Mouse (Mus musculus) limb, embryonic 13.5 days (tissue): ENCODE data around the gene Camta1. TPM values are rescaled to one million over a fixed set of nuclear protein-coding genes. Genes with fewer than 3 reads are reported as not detected.

Experiments used
- ATAC-seq: fragments of 200-750 bp; cut with Nextera tagmentation; 2 replicates; pipeline ENCODE4 v1.8.0; 2017; ENCODE audit warnings: low read depth, moderate number of reproducible peaks, moderate TSS enrichment; ENCODE audit not compliant: low FRiP score
- H3K27ac ChIP-seq: fragments of 300-500 bp; sonication (generic); 2 replicates; pipeline ENCODE4 v1.5.1; 2015; ENCODE audit warnings: inconsistent platforms, mild to moderate bottlenecking, moderate library complexity
- H3K27me3 ChIP-seq: fragments of 300-500 bp; sonication (generic); 2 replicates; pipeline ENCODE4 v1.6.1; 2015; ENCODE audit warnings: mild to moderate bottlenecking, inconsistent platforms
- H3K36me3 ChIP-seq: fragments of 300-500 bp; sonication (generic); 2 replicates; pipeline ENCODE4 v1.6.1; 2015; ENCODE audit warnings: inconsistent platforms, mild to moderate bottlenecking, moderate library complexity
- H3K4me1 ChIP-seq: fragments of 300-500 bp; sonication (generic); 2 replicates; pipeline ENCODE4 v1.6.1; 2015; ENCODE audit warnings: inconsistent platforms
- H3K4me2 ChIP-seq: fragments of 300-500 bp; sonication (generic); replicated peaks from 2 replicates; pipeline ENCODE4 v1.6.1; 2015; ENCODE audit warnings: inconsistent platforms, mild to moderate bottlenecking, moderate library complexity
- H3K4me3 ChIP-seq: fragments of 300-500 bp; sonication (generic); 2 replicates; pipeline ENCODE4 v1.5.1; 2015; ENCODE audit warnings: moderate library complexity, mild to moderate bottlenecking, inconsistent platforms
- H3K9ac ChIP-seq: fragments of 300-500 bp; sonication (generic); 2 replicates; pipeline ENCODE4 v1.6.1; 2015; ENCODE audit warnings: mild to moderate bottlenecking, inconsistent platforms
- H3K9me3 ChIP-seq: fragments of 300-500 bp; sonication (generic); 2 replicates; pipeline ENCODE4 v1.6.1; 2016; ENCODE audit warnings: inconsistent platforms
- WGBS: fragments of 180-500 bp; shearing (Covaris S2); methylation state at CpG from one replicate; pipeline ENCODE4 v1.1.7; 2015; 5-methylcytosine and 5-hydroxymethylcytosine counted together
- polyA plus RNA-seq: library from polyadenylated mRNA; unstranded; fragments of >200 nt; fragmentation: Nextera tagmentation; extraction: Ambion mirVana; gene quantifications from 2 replicates; pipeline ENCODE4 v1.2.1, GENCODE M21; 2015

The Camta1 gene
- polyA plus RNA-seq, 1 experiment from 2014 or later, result 93.5 TPM

DNA sequence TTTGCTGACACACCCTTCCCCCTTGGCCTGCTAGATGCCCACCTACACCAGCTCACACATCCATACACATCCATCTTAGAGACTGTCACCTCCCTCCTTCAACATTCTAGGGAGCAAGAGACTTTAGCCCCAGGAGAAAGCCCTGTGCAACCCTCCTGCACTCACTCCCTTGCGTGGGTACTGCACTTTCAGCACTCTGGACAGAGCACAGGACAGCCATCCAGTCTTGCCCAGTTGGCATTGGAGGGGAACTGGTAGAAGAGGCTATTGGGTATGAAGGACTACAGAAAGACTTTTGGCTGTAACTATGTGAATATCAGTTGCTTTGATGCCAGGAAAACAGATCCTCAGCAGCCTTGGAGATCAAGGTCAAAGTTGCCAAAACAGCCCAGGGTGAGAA lies 675.9 kb downstream of the Camta1 start:
- H3K4me2 ChIP-seq, result no peak overlapping the region
- peaks cover 4% of the 10 kb centered on the region for H3K4me1 ChIP-seq
- no peaks in the 10 kb centered on the region for H3K36me3 ChIP-seq
- 9% methylated on average over 1 of the region's 1 CpGs for WGBS
- H3K27me3 ChIP-seq, result no peaks in the 10 kb centered on the region
- H3K9ac ChIP-seq, result no peak overlapping the region
- H3K4me3 ChIP-seq, result no peak overlapping the region
- H3K27ac ChIP-seq, result no peak overlapping the region
- H3K9me3 ChIP-seq, result no peaks in the 10 kb centered on the region
- no peak for ATAC-seq

DNA sequence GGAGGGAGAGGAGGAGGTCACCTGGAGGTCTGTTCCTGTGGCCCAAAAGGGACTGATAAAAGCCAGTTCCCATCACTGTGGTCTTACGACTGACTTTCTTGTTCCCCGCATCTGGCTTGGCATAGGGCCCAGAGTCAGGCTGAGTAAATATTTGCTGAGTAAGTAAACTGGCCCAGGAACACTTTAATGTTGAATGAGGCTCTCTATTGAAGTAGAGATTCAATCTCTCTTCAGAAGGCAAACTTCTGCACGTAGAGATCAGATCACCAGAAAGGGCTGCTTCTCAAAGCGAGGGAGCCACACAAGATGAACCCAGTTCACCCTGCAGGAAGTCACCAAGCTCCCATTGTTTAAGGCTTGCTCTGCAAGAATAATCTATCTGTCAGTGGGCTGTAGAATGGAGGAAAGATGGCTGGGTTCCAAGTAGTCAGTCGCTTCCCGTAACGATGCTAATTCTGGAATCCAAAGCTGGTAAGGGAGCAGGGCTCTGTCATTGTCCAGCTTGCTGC lies 681.2 kb downstream of the Camta1 start:
- no peaks in the 10 kb centered on the region for H3K36me3 ChIP-seq
- H3K4me2 ChIP-seq, result 0 out of 2 replicates have a peak overlapping the region, but pooled peaks have one; percentile 7
- peaks cover 8% of the 10 kb centered on the region; the same call in 1 of the 2 replicates for H3K27me3 ChIP-seq
- WGBS, result 36% methylated on average over 7 of the region's 7 CpGs
- no peak overlapping the region for H3K4me3 ChIP-seq
- H3K9me3 ChIP-seq, result no peaks in the 10 kb centered on the region
- no peak overlapping the region for H3K27ac ChIP-seq
- no peak overlapping the region for H3K9ac ChIP-seq
- ATAC-seq, result no peak; the same call in 1 of the 2 replicates
- H3K4me1 ChIP-seq, result peaks cover 32% of the 10 kb centered on the region

DNA sequence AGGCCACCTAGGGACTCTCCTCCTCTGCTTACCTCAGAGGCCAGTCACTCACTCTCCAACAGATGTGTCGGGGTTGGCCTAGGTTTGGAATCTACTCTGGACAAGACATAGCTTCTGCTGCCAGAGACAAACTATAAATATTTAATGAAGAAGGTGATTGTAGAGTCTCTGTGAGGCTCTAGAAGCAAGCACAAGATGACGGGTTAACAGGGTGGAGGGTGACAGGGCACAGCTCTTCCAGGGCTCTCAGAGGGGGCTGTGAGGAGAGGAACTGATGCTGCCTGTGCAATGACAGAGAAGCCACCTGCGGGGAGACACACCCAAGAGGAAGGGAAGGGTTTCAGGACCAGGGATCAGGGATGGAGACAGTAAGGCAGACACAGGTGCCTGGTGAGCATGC lies 682.0 kb downstream of the Camta1 start:
- no peaks in the 10 kb centered on the region for H3K9me3 ChIP-seq
- no peak for ATAC-seq
- H3K4me2 ChIP-seq, result peak overlapping the region; percentile 28

GRCm38 (mm10) chr4:151178970-151179378 lies 682.7 kb downstream of the Camta1 start:
- Histone ChIP-seq H3K36me3 (no peaks in the 10 kb centered on the region), H3K4me1 (peaks cover 32% of the 10 kb centered on the region), H3K9me3 (no peaks in the 10 kb centered on the region), H3K27ac (no peak overlapping the region), H3K4me3 (no peak overlapping the region), H3K27me3 (peaks cover 8% of the 10 kb centered on the region; the same call in 1 of the 2 replicates), H3K9ac (no peak overlapping the region), H3K4me2 (no peak overlapping the region)
- 67% methylated on average over 8 of the region's 8 CpGs for whole genome bisulfite sequencing
- ATAC-seq, result no peak

More for the DNA sequence above, 682.0 kb downstream of the Camta1 start:
- Histone ChIP-seq H3K27me3 (peaks cover 8% of the 10 kb centered on the region; the same call in 1 of the 2 replicates), H3K4me3 (no peak overlapping the region), H3K36me3 (no peaks in the 10 kb centered on the region), H3K9ac (no peak overlapping the region), H3K4me1 (peaks cover 32% of the 10 kb centered on the region), H3K27ac (peak overlapping the region; percentile 28; the same call in 1 of the 2 replicates)
- WGBS, result 51% methylated on average over 3 of the region's 3 CpGs

GRCm38 (mm10) chr4:151172526-151172925 lies 689.1 kb downstream of the Camta1 start:
- H3K9ac ChIP-seq, result no peak overlapping the region
- H3K4me1 ChIP-seq, result peaks cover 26% of the 10 kb centered on the region
- WGBS, result 46% methylated on average over 8 of the region's 8 CpGs
- no peak overlapping the region for H3K4me2 ChIP-seq
- peaks cover 29% of the 10 kb centered on the region for H3K27me3 ChIP-seq
- no peak overlapping the region for H3K27ac ChIP-seq
- ATAC-seq, result no peak; the same call in 1 of the 2 replicates
- H3K4me3 ChIP-seq, result no peak overlapping the region
- no peaks in the 10 kb centered on the region for H3K36me3 ChIP-seq
- no peaks in the 10 kb centered on the region for H3K9me3 ChIP-seq

DNA sequence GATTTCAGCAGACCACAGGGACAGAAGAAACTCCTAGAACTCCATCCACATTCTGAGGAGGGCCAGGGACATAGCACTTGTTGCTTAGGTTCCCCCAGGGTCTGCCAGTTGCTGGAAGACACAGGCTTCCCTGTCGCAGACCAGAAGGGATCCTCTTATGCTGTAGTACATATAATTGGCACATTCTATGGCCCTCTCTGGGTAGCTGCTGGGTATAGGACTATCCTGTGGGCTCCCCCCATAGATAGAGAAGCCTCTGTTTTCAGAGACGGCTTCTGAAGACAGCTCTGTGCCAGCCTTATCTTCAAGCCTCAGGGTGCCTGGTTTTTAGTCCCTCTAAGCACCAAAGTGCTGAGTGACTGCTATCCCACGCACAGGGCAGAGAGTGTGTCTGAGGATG lies 690.6 kb downstream of the Camta1 start:
- Histone ChIP-seq H3K4me1 (peaks cover 21% of the 10 kb centered on the region), H3K4me3 (no peak overlapping the region), H3K4me2 (peak overlapping the region; percentile 48), H3K27ac (no peak overlapping the region), H3K36me3 (no peaks in the 10 kb centered on the region), H3K9me3 (no peaks in the 10 kb centered on the region), H3K27me3 (peaks cover 28% of the 10 kb centered on the region), H3K9ac (no peak overlapping the region)
- ATAC-seq, result no peak
- WGBS, result 74% methylated on average over 3 of the region's 3 CpGs

GRCm38 (mm10) chr4:151170658-151171057 lies 691.0 kb downstream of the Camta1 start:
- peaks cover 23% of the 10 kb centered on the region for H3K4me1 ChIP-seq
- H3K27me3 ChIP-seq, result peaks cover 29% of the 10 kb centered on the region
- H3K36me3 ChIP-seq, result no peaks in the 10 kb centered on the region
- H3K9ac ChIP-seq, result no peak overlapping the region
- no peak for ATAC-seq
- no peak overlapping the region for H3K4me3 ChIP-seq
- 21% methylated on average over 18 of the region's 18 CpGs for WGBS
- no peaks in the 10 kb centered on the region for H3K9me3 ChIP-seq
- H3K27ac ChIP-seq, result no peak overlapping the region
- H3K4me2 ChIP-seq, result peak overlapping the region; percentile 48

DNA sequence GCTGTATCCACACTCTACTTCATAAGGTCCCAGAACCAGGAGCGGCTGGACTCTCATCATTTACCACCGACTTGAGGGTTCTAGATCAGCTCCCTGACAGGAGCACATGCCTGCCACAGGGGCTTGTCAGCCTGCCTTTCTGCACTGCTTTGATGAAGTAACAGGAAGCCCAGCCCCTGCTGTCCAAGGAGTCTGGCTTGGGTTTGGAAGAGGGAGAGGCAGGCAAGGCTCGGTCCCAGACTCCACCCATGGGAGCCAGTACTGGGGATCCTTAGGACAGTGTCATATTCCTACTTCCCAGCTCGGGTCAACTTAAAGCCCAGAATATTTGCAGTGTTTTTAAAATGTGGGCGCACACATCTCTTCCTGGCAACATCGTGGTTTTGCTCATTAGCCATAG lies 694.7 kb downstream of the Camta1 start:
- Histone ChIP-seq H3K9me3 (no peaks in the 10 kb centered on the region), H3K27me3 (peaks cover 52% of the 10 kb centered on the region), H3K4me2 (no peak overlapping the region), H3K27ac (no peak overlapping the region), H3K36me3 (no peaks in the 10 kb centered on the region), H3K9ac (no peak overlapping the region), H3K4me1 (peaks cover 18% of the 10 kb centered on the region), H3K4me3 (no peak overlapping the region)
- 79% methylated on average over 6 of the region's 6 CpGs for WGBS
- no peak for ATAC-seq

- no peak overlapping the region for H3K4me2 ChIP-seq
- no peaks in the 10 kb centered on the region for H3K9me3 ChIP-seq
- H3K4me1 ChIP-seq, result peaks cover 11% of the 10 kb centered on the region
- WGBS, result 19% methylated on average over 10 of the region's 10 CpGs
- H3K4me3 ChIP-seq, result no peak overlapping the region
- H3K36me3 ChIP-seq, result no peaks in the 10 kb centered on the region
- peaks cover 50% of the 10 kb centered on the region for H3K27me3 ChIP-seq
- H3K9ac ChIP-seq, result no peak overlapping the region
- ATAC-seq, result 0 out of 2 replicates have a peak, but pooled peaks have one; percentile 24
- no peak overlapping the region for H3K27ac ChIP-seq
Measured at GRCm38 (mm10) chr4:151165539-151165938, 696.1 kb downstream of the Camta1 start.

DNA sequence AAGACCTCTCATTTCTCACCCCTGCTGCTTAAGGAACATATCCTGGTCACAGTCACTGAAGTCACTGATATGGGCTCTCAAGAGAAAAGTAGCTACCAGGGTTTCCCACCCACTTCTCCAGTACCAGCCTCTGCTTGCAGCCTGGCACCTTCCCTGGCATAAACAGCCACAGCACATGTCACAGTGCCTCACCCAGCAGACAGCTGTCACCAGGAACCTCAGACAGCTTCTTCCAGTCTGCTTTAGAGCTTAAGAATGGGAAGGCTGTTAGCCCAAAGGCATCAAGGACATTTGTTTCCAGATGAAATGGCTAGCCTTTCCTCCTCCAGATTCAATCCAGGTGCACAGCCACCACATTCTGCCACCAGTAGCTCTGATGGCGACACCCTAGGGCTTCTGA lies 697.4 kb downstream of the Camta1 start:
- H3K9me3 ChIP-seq, result no peaks in the 10 kb centered on the region
- peaks cover 6% of the 10 kb centered on the region; the same call in 1 of the 2 replicates for H3K4me1 ChIP-seq
- 71% methylated on average over 1 of the region's 1 CpGs for WGBS
- no peak overlapping the region for H3K27ac ChIP-seq
- ATAC-seq, result no peak
- H3K36me3 ChIP-seq, result no peaks in the 10 kb centered on the region
- H3K4me3 ChIP-seq, result no peak overlapping the region
- H3K9ac ChIP-seq, result no peak overlapping the region
- H3K27me3 ChIP-seq, result peaks cover 48% of the 10 kb centered on the region
- no peak overlapping the region for H3K4me2 ChIP-seq

- Histone ChIP-seq H3K4me3 (no peak overlapping the region), H3K9me3 (no peaks in the 10 kb centered on the region), H3K27ac (no peak overlapping the region), H3K4me1 (peaks cover 6% of the 10 kb centered on the region; the same call in 1 of the 2 replicates), H3K27me3 (peaks cover 43% of the 10 kb centered on the region), H3K36me3 (no peaks in the 10 kb centered on the region), H3K9ac (no peak overlapping the region), H3K4me2 (no peak overlapping the region)
- ATAC-seq, result no peak
- WGBS, result 43% methylated on average over 6 of the region's 6 CpGs
Measured at GRCm38 (mm10) chr4:151161869-151162268, 699.8 kb downstream of the Camta1 start.

DNA sequence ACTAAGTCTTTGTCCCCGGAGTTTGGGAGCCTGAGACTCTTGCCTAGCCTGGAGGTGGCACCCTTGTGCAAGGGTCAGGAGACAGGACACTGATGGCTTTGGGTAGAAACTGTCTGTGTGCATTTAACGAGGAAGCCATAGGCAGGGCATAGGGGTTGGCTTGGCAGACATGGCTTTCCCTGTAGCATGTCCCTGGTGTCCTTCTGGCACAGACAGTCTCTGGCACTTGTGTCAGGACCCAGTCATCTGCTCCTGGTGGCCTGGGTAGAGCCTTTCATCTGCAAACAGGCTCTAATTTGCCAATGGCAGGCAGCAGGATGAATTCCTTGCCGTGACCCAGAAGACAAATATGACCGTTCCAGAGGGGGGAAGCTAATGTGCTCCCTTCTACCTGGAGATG lies 700.7 kb downstream of the Camta1 start:
- Histone ChIP-seq H3K9ac (no peak overlapping the region), H3K36me3 (no peaks in the 10 kb centered on the region), H3K4me3 (no peak overlapping the region), H3K27me3 (peaks cover 45% of the 10 kb centered on the region), H3K27ac (no peak overlapping the region), H3K4me2 (no peak overlapping the region), H3K4me1 (peaks cover 6% of the 10 kb centered on the region; the same call in 1 of the 2 replicates), H3K9me3 (no peaks in the 10 kb centered on the region)
- ATAC-seq, result no peak
- 65% methylated on average over 4 of the region's 4 CpGs for WGBS

GRCm38 (mm10) chr4:151160476-151160875 lies 701.2 kb downstream of the Camta1 start:
- 74% methylated on average over 8 of the region's 8 CpGs for WGBS
- Histone ChIP-seq H3K4me1 (peaks cover 1% of the 10 kb centered on the region; the same call in 1 of the 2 replicates), H3K9me3 (no peaks in the 10 kb centered on the region), H3K4me2 (no peak overlapping the region), H3K27me3 (peaks cover 44% of the 10 kb centered on the region), H3K9ac (no peak overlapping the region), H3K4me3 (no peak overlapping the region), H3K27ac (no peak overlapping the region), H3K36me3 (no peaks in the 10 kb centered on the region)
- ATAC-seq, result no peak
